Mouse (Mus musculus): Measurements from ENCODE around the gene Dph5.
A peak's percentile ranks its signal among the peaks of the same experiment; 100 is the strongest.
"Not testable (repeated sequence)": the region's sequence is repeated elsewhere in the genome, so short reads cannot be mapped to it uniquely, and the experiment has no call there.

Gene Dph5

GRCm38 (mm10) chr3:115887427-115888309 is at the start of gene Dph5:
Gene Dph5 (plus strand): TSS chr3:115887837.
- peak; percentile 81 for DNase-seq (ENCODE audit: low spot score)

- DNase-seq (ENCODE audit: low spot score), result no peak
These were observed 43.1 kb upstream of the Dph5 start for GRCm38 (mm10) chr3:115844566-115844965.

GRCm38 (mm10) chr3:115845032-115845618 is 42.5 kb upstream of the Dph5 start:
- DNase-seq (ENCODE audit: low spot score), result no peak

- no peak for DNase-seq (ENCODE audit: low spot score)
These were observed 41.9 kb upstream of the Dph5 start for GRCm38 (mm10) chr3:115845724-115846123.

GRCm38 (mm10) chr3:115846153-115846552 is 41.5 kb upstream of the Dph5 start:
- DNase-seq (ENCODE audit: low spot score), result no peak

GRCm38 (mm10) chr3:115848686-115849480 is 38.8 kb upstream of the Dph5 start:
- DNase-seq (ENCODE audit: low spot score), result no peak

GRCm38 (mm10) chr3:115850946-115851345 is 36.7 kb upstream of the Dph5 start:
- DNase-seq (ENCODE audit: low spot score), result no peak

- DNase-seq (ENCODE audit: low spot score), result no peak
These were observed 32.9 kb upstream of the Dph5 start for GRCm38 (mm10) chr3:115854672-115855191.

GRCm38 (mm10) chr3:115855576-115855975 is 32.1 kb upstream of the Dph5 start:
- no peak for DNase-seq (ENCODE audit: low spot score)

GRCm38 (mm10) chr3:115856484-115857022 is 31.1 kb upstream of the Dph5 start:
- no peak for DNase-seq (ENCODE audit: low spot score)

- DNase-seq (ENCODE audit: low spot score), result no peak
These were observed 30.2 kb upstream of the Dph5 start for GRCm38 (mm10) chr3:115857436-115857835.

- DNase-seq (ENCODE audit: low spot score), result no peak
These were observed 28.8 kb upstream of the Dph5 start for GRCm38 (mm10) chr3:115858822-115859221.

- not testable (repeated sequence) for DNase-seq (ENCODE audit: low spot score)
These were observed 26.9 kb upstream of the Dph5 start for GRCm38 (mm10) chr3:115860780-115861179.

- no peak for DNase-seq (ENCODE audit: low spot score)
These were observed 24.1 kb upstream of the Dph5 start for GRCm38 (mm10) chr3:115863487-115863886.

GRCm38 (mm10) chr3:115867150-115867549 is 20.5 kb upstream of the Dph5 start:
- DNase-seq (ENCODE audit: low spot score), result no peak

- DNase-seq (ENCODE audit: low spot score), result no peak
These were observed 19.7 kb upstream of the Dph5 start for GRCm38 (mm10) chr3:115867901-115868300.

GRCm38 (mm10) chr3:115869360-115869759 is 18.3 kb upstream of the Dph5 start:
- no peak for DNase-seq (ENCODE audit: low spot score)

- DNase-seq (ENCODE audit: low spot score), result no peak
These were observed 12.1 kb upstream of the Dph5 start for GRCm38 (mm10) chr3:115875551-115875950.

- no peak for DNase-seq (ENCODE audit: low spot score)
These were observed 10.5 kb upstream of the Dph5 start for GRCm38 (mm10) chr3:115877133-115877532.

GRCm38 (mm10) chr3:115884086-115884485 is 3.6 kb upstream of the Dph5 start:
- DNase-seq (ENCODE audit: low spot score), result no peak

- peak; percentile 14 for DNase-seq (ENCODE audit: low spot score)
These were observed 871 bp downstream of the Dph5 start for GRCm38 (mm10) chr3:115888310-115889106.
